Mouse (Mus musculus) splenic B cell, adult 2 months (primary cell): ENCODE measurements around the gene Tmem108.
A peak's percentile ranks its signal among the peaks of the same experiment; 100 is the strongest.

ENCODE experiments used
- DNase-seq: peaks from one replicate; pipeline ENCODE4 v3.0.0-alpha.2; 2011; ENCODE audit warnings: low read depth, low spot score
- H3K27me3 ChIP-seq: 2 replicates; pipeline ENCODE4 v1.6.1; 2012; ENCODE audit warnings: mild to moderate bottlenecking, low read length, moderate library complexity, mixed read lengths; ENCODE audit not compliant: control insufficient read depth, poor library complexity, insufficient read depth, severe bottlenecking
- H3K36me3 ChIP-seq: 2 replicates; pipeline ENCODE4 v1.6.1; 2012; ENCODE audit warnings: mild to moderate bottlenecking, low read length, moderate library complexity, mixed read lengths; ENCODE audit not compliant: control insufficient read depth, poor library complexity, insufficient read depth, severe bottlenecking

Tmem108 gene

DNA sequence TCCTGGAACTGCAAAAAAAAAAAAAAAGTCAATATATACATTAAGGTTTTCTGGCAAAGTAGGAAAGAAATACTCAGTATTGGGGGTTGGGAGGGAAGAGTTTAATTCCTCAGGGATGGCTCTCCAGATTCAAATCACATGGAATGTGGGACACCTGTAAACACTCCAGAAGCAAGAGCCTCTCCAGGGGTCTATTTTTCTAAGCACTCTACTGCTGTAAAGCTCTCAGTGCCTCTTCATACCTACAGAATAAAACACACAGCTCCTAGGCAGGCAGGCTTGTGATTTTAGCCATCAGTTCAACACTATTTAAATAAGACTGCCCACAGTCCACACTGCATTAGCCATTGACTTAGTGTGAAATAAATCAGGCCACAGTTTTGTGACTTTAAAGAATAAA is 53.8 kb downstream of the Tmem108 start:
- Histone ChIP-seq H3K27me3 (no peaks in the 10 kb centered on the region), H3K36me3 (no peaks in the 10 kb centered on the region)
- DNase-seq: no peak

DNA sequence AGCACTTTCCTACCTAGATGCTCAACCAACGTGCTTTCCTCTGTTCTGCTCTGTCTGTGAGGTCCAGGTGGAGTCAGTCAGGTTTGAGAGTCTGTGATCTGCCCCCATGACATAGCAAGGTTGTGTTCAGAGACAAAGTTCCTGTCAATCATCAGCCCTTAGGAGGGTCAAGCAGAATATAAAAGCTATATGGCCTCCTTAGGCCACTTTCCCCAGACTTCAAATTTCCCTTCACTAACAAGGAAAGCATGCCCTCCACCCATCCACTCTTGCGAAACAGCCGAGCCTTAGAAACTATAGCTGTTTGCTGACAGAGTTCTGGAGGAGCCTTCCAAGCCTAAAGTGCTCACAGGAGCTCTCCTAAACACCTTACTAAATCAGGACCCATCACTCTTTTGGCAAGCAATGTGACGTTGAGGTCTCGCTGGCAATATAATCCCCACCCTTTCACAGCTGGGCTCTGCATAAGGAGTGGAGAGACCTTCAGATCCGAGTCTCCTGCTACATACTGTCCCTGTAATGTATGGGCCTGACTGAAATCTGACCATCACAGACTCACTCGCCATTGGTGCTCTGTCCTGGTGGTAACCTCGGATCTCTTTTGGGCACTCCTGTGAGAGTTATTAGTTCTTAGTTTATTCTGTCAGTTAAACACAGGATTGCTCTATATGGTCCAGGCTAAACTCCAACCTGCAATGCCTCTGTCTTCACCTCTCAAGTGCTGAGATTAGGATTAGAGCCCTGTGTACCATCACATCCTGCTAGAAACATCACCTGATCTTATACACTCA is 54.4 kb downstream of the Tmem108 start:
- no peaks in the 10 kb centered on the region for H3K27me3 ChIP-seq
- DNase-seq: no peak
- no peaks in the 10 kb centered on the region for H3K36me3 ChIP-seq

DNA sequence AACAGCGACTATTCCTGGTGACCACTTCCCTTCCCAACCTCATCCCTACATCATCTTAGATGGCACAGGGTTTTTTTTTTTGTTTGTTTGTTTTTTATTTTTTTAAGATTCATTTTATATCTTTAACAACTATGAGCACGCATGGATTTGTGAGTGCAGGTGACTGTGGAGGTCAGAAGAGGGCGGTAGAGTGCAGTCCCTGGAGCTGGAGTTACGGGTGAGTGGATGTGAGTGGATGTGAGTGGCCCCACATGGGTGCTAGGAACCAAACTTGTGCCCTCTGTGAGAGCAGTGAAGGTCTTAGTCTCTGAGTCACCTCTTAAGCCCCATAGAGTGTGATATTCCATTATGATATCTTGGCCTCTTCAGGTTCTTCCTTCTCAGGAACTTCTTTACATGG is 55.9 kb downstream of the Tmem108 start:
- no peaks in the 10 kb centered on the region for H3K27me3 ChIP-seq
- DNase-seq: no peak

DNA sequence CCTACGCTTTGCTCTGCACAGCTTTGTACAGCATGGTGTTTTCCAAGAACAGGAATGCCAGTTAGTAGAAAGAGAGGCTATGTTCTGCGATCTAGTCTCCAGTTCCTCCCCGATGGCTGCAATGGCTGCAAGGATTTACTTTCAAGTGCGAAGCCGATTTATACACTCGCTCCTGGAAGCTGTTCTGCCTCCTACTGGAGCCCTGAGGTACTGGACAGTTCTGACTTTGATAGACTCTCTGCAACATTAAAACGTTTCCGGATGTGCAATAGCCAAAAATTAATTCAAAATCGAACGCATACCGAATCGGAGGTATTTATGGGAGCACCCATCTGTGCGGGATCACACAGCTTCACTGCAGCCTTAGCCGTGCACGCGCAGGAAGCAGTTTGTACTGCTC is 58.6 kb downstream of the Tmem108 start:
- Histone ChIP-seq H3K36me3 (no peaks in the 10 kb centered on the region), H3K27me3 (no peaks in the 10 kb centered on the region)
- no peak for DNase-seq

More for the DNA sequence above, 55.9 kb downstream of the Tmem108 start:
- H3K36me3 ChIP-seq: no peaks in the 10 kb centered on the region

DNA sequence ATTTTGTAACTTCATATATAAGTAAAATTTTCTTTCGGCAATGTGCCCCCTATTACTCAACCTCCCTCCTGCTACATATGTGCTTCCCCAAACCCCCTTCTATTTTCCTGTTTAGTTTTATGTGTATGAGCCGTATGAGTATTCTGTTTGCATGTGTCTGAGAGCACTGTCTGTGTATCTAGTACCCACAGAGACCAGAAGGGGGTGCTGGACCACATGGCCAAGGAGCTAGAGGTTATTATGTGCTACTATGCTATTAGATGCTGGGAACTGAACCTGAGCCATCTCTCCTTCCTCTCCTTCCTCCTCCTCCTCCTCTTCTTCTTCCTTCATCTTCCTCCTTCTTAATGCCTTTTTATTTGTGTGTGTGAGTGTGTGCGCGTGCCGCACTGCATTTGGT is 59.2 kb downstream of the Tmem108 start:
- DNase-seq: peak; percentile 61
- Histone ChIP-seq H3K27me3 (no peaks in the 10 kb centered on the region), H3K36me3 (no peaks in the 10 kb centered on the region)

- no peak for DNase-seq
- H3K27me3 ChIP-seq: no peaks in the 10 kb centered on the region
- H3K36me3 ChIP-seq: no peaks in the 10 kb centered on the region
Measured at GRCm38 (mm10) chr9:103701448-103701847, 60.2 kb downstream of the Tmem108 start.

GRCm38 (mm10) chr9:103700240-103700639 is 61.4 kb downstream of the Tmem108 start:
- no peaks in the 10 kb centered on the region for H3K36me3 ChIP-seq
- no peak for DNase-seq
- no peaks in the 10 kb centered on the region for H3K27me3 ChIP-seq

DNA sequence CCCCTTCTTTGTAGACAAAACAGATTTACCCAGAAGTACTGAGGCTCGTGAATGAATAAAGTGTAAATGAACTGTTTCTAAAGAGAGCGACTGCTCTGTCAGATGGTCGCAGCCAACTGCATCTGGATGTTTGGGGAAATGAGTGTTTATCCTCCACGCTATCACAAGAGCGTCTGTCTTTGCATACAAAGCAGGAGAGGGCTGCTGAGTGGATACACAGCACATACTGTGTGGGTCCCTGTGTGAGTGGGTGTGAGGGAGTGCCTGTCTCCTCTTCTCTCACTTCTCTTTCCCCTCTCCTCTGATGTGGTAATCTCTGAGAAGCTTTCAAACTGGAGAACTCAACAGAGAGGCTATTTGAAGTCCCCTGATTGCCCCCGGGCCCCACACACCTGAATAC is 64.7 kb downstream of the Tmem108 start:
- no peaks in the 10 kb centered on the region for H3K36me3 ChIP-seq
- H3K27me3 ChIP-seq: no peaks in the 10 kb centered on the region
- peak; percentile 62 for DNase-seq

DNA sequence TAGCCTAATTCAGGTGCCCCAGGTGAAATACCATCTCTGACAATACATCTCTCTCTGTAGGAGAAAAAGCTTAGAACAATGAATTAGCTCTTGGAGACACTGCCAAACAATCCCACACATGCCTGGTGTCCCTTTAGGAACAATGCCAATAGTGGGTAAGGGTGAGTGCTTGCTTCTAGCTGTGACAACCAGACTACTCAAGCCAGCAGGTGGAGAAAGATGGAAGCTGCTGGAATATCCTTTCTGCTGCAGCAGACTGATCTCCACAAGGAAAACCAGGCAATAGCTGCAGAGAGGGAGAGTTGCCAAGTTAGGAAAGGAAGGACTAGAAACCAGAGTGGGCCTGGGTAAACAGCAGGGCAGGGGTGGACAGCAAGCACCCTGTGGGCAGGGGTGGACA is 67.8 kb downstream of the Tmem108 start:
- DNase-seq: no peak
- H3K27me3 ChIP-seq: no peaks in the 10 kb centered on the region
- H3K36me3 ChIP-seq: no peaks in the 10 kb centered on the region

- no peak for DNase-seq
- H3K27me3 ChIP-seq: no peaks in the 10 kb centered on the region
- H3K36me3 ChIP-seq: no peaks in the 10 kb centered on the region
Measured at GRCm38 (mm10) chr9:103692699-103693098, 68.9 kb downstream of the Tmem108 start.

DNA sequence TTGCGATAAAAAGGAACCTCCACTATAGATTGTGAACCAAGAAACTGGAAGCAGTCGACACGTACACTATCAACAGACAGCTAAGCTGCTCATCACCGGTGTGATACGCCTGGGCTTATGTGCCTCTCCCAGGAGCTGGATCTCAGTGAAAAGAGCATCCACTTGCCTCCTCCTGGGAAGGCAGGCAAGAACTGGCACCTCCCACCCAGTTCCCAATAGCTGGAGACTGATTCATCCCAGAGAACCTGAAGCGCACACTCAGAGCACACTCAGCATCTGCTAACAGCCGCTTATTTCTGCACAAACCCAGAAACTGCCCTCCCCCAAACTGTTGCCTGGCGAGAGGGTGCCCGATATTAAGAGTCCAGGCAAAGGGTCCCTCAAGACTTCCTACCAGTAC is 69.8 kb downstream of the Tmem108 start:
- no peaks in the 10 kb centered on the region for H3K36me3 ChIP-seq
- no peaks in the 10 kb centered on the region for H3K27me3 ChIP-seq
- DNase-seq: no peak

DNA sequence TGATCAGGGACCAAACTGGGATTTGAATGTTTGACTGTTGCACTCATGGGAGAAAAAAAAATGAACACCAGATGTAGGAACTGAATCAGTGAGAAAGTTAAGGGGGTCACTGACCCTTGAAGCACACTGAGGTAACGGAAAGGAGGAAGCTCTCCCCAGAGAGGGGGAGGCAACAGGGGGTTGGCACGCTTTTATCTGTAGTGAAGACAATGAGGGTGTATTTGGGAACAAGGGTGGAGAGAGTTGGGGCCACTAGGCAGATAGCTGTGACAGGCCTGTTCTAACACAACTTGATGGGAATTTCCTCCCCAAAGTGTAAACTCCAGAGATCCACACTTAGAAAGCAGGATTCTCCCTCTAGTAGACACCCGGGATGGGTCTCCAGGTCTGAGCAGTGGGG is 71.2 kb downstream of the Tmem108 start:
- Histone ChIP-seq H3K27me3 (no peaks in the 10 kb centered on the region), H3K36me3 (no peaks in the 10 kb centered on the region)
- DNase-seq: peak; percentile 58

DNA sequence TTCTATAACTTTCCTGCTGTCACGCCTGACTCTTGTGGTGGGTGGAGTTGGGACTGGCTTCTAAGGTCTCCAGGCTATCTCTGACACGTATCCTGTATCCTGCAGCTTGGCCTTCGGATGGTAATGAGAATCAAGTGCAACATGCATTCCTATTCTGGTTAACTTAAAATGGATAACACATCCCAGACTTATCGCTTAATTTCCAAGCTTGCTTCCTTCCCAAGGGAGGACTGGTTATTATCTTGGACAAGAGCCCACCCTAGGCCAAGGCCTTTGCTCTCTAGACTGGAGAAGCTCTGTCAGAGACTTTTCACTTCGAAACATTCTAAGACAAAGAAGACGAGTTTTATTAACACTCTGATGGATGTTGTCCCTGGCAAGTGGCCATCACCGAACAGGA is 71.9 kb downstream of the Tmem108 start:
- DNase-seq: no peak
- no peaks in the 10 kb centered on the region for H3K27me3 ChIP-seq
- H3K36me3 ChIP-seq: no peaks in the 10 kb centered on the region

DNA sequence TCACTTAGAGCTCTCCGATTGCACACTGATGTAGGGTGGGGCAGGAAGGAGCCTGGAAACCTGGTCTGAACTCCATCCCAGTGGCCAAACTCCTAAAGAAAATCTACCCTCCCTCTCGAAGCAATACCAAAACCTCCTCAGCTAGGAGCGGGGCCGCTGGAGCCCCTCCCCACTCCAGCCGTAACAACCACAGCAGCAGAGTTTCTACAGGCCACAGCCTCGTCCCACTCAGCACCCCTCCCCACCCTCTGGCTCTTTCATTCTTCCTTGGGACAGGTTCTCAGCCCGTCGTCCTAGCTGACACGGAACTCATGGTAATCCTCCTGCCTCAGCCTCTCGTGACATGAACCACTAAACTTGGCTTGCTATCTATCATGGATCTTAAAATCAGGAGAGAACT is 72.6 kb downstream of the Tmem108 start:
- Histone ChIP-seq H3K36me3 (no peaks in the 10 kb centered on the region), H3K27me3 (no peaks in the 10 kb centered on the region)
- DNase-seq: no peak

DNA sequence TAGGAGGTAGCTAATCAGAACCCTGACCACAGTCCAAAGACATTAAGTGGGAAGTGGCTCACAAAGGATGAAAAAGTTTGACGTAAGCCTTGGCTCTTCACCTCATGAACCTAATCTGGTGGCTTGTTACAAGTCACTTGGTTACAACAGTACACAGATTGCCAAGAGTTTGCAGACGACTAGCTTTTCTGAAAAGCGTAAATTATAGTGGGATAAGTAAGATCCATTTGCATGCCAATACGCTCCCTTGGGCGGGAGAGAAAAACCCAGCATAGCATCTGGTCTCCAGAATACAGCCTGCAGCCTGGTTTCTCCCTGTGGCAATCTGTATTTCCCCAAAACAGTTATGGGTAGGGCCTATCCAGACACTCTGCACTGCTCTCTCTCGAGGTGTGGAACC is 74.5 kb downstream of the Tmem108 start:
- H3K27me3 ChIP-seq: no peaks in the 10 kb centered on the region
- no peak for DNase-seq

GRCm38 (mm10) chr9:103681741-103682330 is 79.8 kb downstream of the Tmem108 start:
- no peaks in the 10 kb centered on the region for H3K36me3 ChIP-seq
- DNase-seq: no peak
- H3K27me3 ChIP-seq: no peaks in the 10 kb centered on the region

More for the DNA sequence above, 74.5 kb downstream of the Tmem108 start:
- no peaks in the 10 kb centered on the region for H3K36me3 ChIP-seq
